Mouse (Mus musculus) heart, postnatal 4 days (tissue): ENCODE measurements around the gene Xlr5b. TPM values are rescaled to one million over a fixed set of nuclear protein-coding genes. Genes with fewer than 3 reads are reported as not detected.
"Not testable (repeated sequence)": the region's sequence is repeated elsewhere in the genome, so short reads cannot be mapped to it uniquely, and the experiment has no call there.

Experiments
- DNase-seq: peaks from one replicate; pipeline ENCODE4 v3.0.0; 2021
- total RNA-seq, 2 experiments: library from RNA; stranded (reverse); gene quantifications; 2 replicates each; pipeline ENCODE4 v1.2.3; 2021

The Xlr5b gene
- not detected for total RNA-seq

DNA sequence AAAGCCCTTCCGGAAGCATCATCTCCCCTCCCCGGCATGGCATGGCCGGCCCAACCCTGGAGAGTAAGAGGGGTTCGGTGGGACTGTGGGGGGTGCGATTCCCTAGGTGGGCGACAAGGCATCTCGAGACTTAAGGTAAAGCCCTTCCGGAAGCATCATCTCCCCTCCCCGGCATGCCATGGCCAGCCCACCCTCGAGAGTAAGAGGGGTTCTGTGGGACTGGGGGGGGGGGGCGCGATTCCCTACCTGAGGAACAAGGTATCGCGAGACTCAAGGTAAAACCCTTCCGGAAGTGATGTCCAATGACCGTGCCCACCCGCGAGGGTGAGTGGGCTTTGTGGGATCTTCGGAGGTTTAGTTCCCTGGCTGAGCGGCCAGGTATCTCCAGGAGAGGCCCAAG, at the start of gene Xlr5b:
Gene Xlr5b (plus strand): TSS at position 301 of the 400 bp plus-strand sequence.
- DNase-seq = not testable (repeated sequence)

DNA sequence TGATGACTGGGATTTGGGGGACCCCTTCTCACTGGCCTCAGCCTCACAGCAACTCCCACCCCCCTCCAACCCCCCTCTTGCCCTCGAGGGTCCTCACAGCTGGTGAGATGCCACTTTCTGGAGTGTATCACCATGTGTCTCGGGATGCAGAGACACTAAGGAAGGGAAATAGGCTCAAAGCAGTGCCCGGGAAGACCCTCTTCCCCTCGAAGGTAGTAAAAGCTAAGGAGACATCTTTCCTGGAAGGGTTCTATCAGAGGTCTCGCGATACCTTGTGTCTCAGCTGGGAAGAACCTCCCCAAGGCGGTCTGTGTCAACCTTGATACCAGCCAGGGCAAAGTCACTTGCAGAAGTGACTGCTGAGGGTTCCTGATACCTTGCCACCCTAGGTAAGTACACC, 31.8 kb upstream of the Xlr5b start, which contains the start of gene Gm14685:
Gene Gm14685 (plus strand): TSS at position 301 of the 400 bp plus-strand sequence.
- DNase-seq = not testable (repeated sequence)

GRCm38 (mm10) chrX:73122859-73123829, 25.5 kb upstream of the Xlr5b start:
- DNase-seq = not testable (repeated sequence)

- DNase-seq = not testable (repeated sequence)
These were observed 5.4 kb upstream of the Xlr5b start for GRCm38 (mm10) chrX:73143218-73143618.

GRCm38 (mm10) chrX:73149350-73149749, 754 bp downstream of the Xlr5b start, which contains the start of gene DXBay18:
DXBay18 (minus strand) TSS chrX:73149450.
- DNase-seq = not testable (repeated sequence)

- not testable (repeated sequence) for DNase-seq
These were observed 28.3 kb downstream of the Xlr5b start, which contains the start of gene Spin2d for GRCm38 (mm10) chrX:73176889-73177288. Spin2d (minus strand) TSS chrX:73176989.

DNA sequence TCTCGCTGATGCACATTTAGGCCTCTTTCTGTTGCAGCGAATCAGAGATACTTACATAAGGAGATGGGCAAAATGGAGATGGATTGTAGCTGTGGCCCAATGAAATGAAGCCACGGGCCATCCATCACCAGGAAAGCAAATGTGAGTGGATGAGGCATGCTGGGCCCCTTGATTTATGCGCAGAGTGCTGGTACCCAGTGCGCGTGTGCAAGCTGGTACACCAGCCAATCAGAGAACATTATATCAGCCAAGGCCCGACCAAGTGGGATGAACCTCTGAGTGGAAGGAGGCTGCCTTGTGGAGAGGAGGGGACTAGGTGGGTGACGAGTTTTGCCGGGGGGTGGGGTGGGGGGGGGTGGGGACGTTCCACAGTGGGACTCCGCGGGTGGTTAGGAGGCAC, 43.3 kb downstream of the Xlr5b start, which contains the start of gene Xlr3b:
Gene Xlr3b (plus strand): TSS at position 274 of the 400 bp plus-strand sequence.
- not testable (repeated sequence) for DNase-seq

Other genes starting within 250 kb of the Xlr5b start
- gene Cetn2, start 230.4 kb upstream of the Xlr5b start, total RNA-seq = 10 to 100 TPM; 35.4 to 36.6 TPM
- 10 to 100 TPM; 15.9 to 16.3 TPM for gene Nsdhl, start 230.2 kb upstream of the Xlr5b start, total RNA-seq
- 1 to 10 TPM; 2.3 to 2.6 TPM for gene Zfp185, start 161.5 kb upstream of the Xlr5b start, total RNA-seq
- gene Pnma5, start 111.7 kb upstream of the Xlr5b start, total RNA-seq = under 1 TPM; 0.14 to 0.19 TPM
- gene Pnma3, start 84.0 kb upstream of the Xlr5b start, total RNA-seq = not detected
- gene Xlr4a, start 66.3 kb upstream of the Xlr5b start, total RNA-seq = 1 to 10 TPM in 1 of 2 experiments, not detected in 1; 1.0 TPM
- gene Xlr3a, start 51.7 kb upstream of the Xlr5b start, total RNA-seq = under 1 TPM; 0.60 to 0.72 TPM
- not detected for gene Gm14685, start 31.7 kb upstream of the Xlr5b start, total RNA-seq
- gene DXBay18, start 654 bp downstream of the Xlr5b start, total RNA-seq = not detected
- gene Spin2d, start 28.2 kb downstream of the Xlr5b start, total RNA-seq = not detected
- 1 to 10 TPM in 1 of 2 experiments, under 1 TPM in 1; 0.92 to 6.2 TPM for gene Xlr3b, start 43.4 kb downstream of the Xlr5b start, total RNA-seq
- 1 to 10 TPM in 1 of 2 experiments, under 1 TPM in 1; 0.20 to 1.3 TPM for gene Xlr4b, start 65.5 kb downstream of the Xlr5b start, total RNA-seq
- 1 to 10 TPM; 7.1 to 7.2 TPM for gene F8a, start 79.5 kb downstream of the Xlr5b start, total RNA-seq
- not detected for gene Xlr4c, start 94.3 kb downstream of the Xlr5b start, total RNA-seq
- gene Xlr3c, start 116.6 kb downstream of the Xlr5b start, total RNA-seq = not detected
- gene Xlr5a, start 144.2 kb downstream of the Xlr5b start, total RNA-seq = not detected
- not detected for gene Xlr5c, start 144.2 kb downstream of the Xlr5b start, total RNA-seq
- not detected for gene Gm45015, start 188.0 kb downstream of the Xlr5b start, total RNA-seq
- gene Zfp275, start 193.8 kb downstream of the Xlr5b start, total RNA-seq = 10 to 100 TPM; 12.2 to 12.3 TPM
- not detected for gene Gm18336, start 249.9 kb downstream of the Xlr5b start, total RNA-seq